Mouse (Mus musculus): Measurements from ENCODE around the gene Sema6d. TPM values are rescaled to one million over a fixed set of nuclear protein-coding genes. Genes with fewer than 3 reads are reported as not detected.

Sema6d gene
- polyA plus RNA-seq, 1 experiment from 2014 or later = 15.3 TPM

- no peak for ATAC-seq (ENCODE audit: insufficient number of reproducible peaks, low FRiP score, low TSS enrichment, low read depth)
- no peaks in the 10 kb centered on the region; the same call in 1 of the 2 replicates for H3K4me1 ChIP-seq
Measured at GRCm38 (mm10) chr2:124176265-124176664, 86.5 kb downstream of the Sema6d start.

GRCm38 (mm10) chr2:124176711-124177169 is 87.0 kb downstream of the Sema6d start:
- Histone ChIP-seq H3K4me3 (replicated peaks) (no peak overlapping the region), H3K27me3 (no peaks in the 10 kb centered on the region), H3K9me3 (replicated peaks) (no peaks in the 10 kb centered on the region), H3K36me3 (no peaks in the 10 kb centered on the region), H3K4me2 (replicated peaks) (no peak overlapping the region), H3K4me1 (no peaks in the 10 kb centered on the region; the same call in 1 of the 2 replicates), H3K27ac (replicated peaks) (no peak overlapping the region), H3K9ac (no peak overlapping the region)
- 56% methylated on average over 4 of the region's 4 CpGs for WGBS
- ATAC-seq (ENCODE audit: insufficient number of reproducible peaks, low FRiP score, low TSS enrichment, low read depth) = no peak

More at GRCm38 (mm10) chr2:124176265-124176664, 86.5 kb downstream of the Sema6d start:
- 24% methylated on average over 1 of the region's 1 CpGs for WGBS
- Histone ChIP-seq H3K9me3 (replicated peaks) (no peaks in the 10 kb centered on the region), H3K4me3 (replicated peaks) (no peak overlapping the region), H3K4me2 (replicated peaks) (no peak overlapping the region), H3K27ac (replicated peaks) (no peak overlapping the region), H3K9ac (no peak overlapping the region), H3K36me3 (no peaks in the 10 kb centered on the region), H3K27me3 (no peaks in the 10 kb centered on the region)

GRCm38 (mm10) chr2:124189271-124189670 is 99.5 kb downstream of the Sema6d start:
- 67% methylated on average over 2 of the region's 2 CpGs for WGBS
- H3K27ac ChIP-seq (replicated peaks) = no peak overlapping the region
- no peak overlapping the region for H3K9ac ChIP-seq
- H3K36me3 ChIP-seq = no peaks in the 10 kb centered on the region
- H3K9me3 ChIP-seq (replicated peaks) = no peaks in the 10 kb centered on the region
- H3K4me3 ChIP-seq (replicated peaks) = no peak overlapping the region
- no peak overlapping the region for H3K4me2 ChIP-seq (replicated peaks)
- no peak for ATAC-seq (ENCODE audit: insufficient number of reproducible peaks, low FRiP score, low TSS enrichment, low read depth)
- H3K27me3 ChIP-seq = no peaks in the 10 kb centered on the region
- no peaks in the 10 kb centered on the region for H3K4me1 ChIP-seq

GRCm38 (mm10) chr2:124194041-124194440 is 104.3 kb downstream of the Sema6d start:
- H3K27ac ChIP-seq (replicated peaks) = no peak overlapping the region
- no peaks in the 10 kb centered on the region for H3K27me3 ChIP-seq
- H3K4me1 ChIP-seq = no peaks in the 10 kb centered on the region
- no peak overlapping the region for H3K4me2 ChIP-seq (replicated peaks)
- 80% methylated on average over 5 of the region's 5 CpGs for WGBS
- no peak overlapping the region for H3K9ac ChIP-seq
- no peaks in the 10 kb centered on the region for H3K36me3 ChIP-seq
- no peak overlapping the region for H3K4me3 ChIP-seq (replicated peaks)
- ATAC-seq (ENCODE audit: insufficient number of reproducible peaks, low FRiP score, low TSS enrichment, low read depth) = no peak
- H3K9me3 ChIP-seq (replicated peaks) = no peaks in the 10 kb centered on the region

GRCm38 (mm10) chr2:124201493-124201892 is 111.7 kb downstream of the Sema6d start:
- H3K4me2 ChIP-seq (replicated peaks) = no peak overlapping the region
- no peak for ATAC-seq (ENCODE audit: insufficient number of reproducible peaks, low FRiP score, low TSS enrichment, low read depth)
- H3K9me3 ChIP-seq (replicated peaks) = no peaks in the 10 kb centered on the region
- no peaks in the 10 kb centered on the region for H3K27me3 ChIP-seq
- H3K4me3 ChIP-seq (replicated peaks) = no peak overlapping the region
- H3K9ac ChIP-seq = no peak overlapping the region
- no peak overlapping the region for H3K27ac ChIP-seq (replicated peaks)
- H3K36me3 ChIP-seq = no peaks in the 10 kb centered on the region
- 0 out of 2 replicates have a peak, but pooled peaks cover 5% of the 10 kb centered on the region for H3K4me1 ChIP-seq
- 86% methylated on average over 5 of the region's 5 CpGs for WGBS

GRCm38 (mm10) chr2:124202475-124202990 is 112.8 kb downstream of the Sema6d start:
- Histone ChIP-seq H3K9me3 (replicated peaks) (no peaks in the 10 kb centered on the region), H3K27ac (replicated peaks) (no peak overlapping the region), H3K4me2 (replicated peaks) (no peak overlapping the region), H3K27me3 (no peaks in the 10 kb centered on the region), H3K4me1 (0 out of 2 replicates have a peak, but pooled peaks cover 5% of the 10 kb centered on the region), H3K9ac (no peak overlapping the region), H3K36me3 (no peaks in the 10 kb centered on the region), H3K4me3 (replicated peaks) (no peak overlapping the region)
- ATAC-seq (ENCODE audit: insufficient number of reproducible peaks, low FRiP score, low TSS enrichment, low read depth) = no peak
- 35% methylated on average over 4 of the region's 4 CpGs for WGBS

GRCm38 (mm10) chr2:124205811-124206210 is 116.0 kb downstream of the Sema6d start:
- no peak overlapping the region for H3K4me3 ChIP-seq (replicated peaks)
- H3K27me3 ChIP-seq = no peaks in the 10 kb centered on the region
- no peak overlapping the region for H3K27ac ChIP-seq (replicated peaks)
- H3K36me3 ChIP-seq = no peaks in the 10 kb centered on the region
- no peak for ATAC-seq (ENCODE audit: insufficient number of reproducible peaks, low FRiP score, low TSS enrichment, low read depth)
- no peak overlapping the region for H3K9ac ChIP-seq
- no peak overlapping the region for H3K4me2 ChIP-seq (replicated peaks)
- no peaks in the 10 kb centered on the region for H3K9me3 ChIP-seq (replicated peaks)
- WGBS = 69% methylated on average over 5 of the region's 5 CpGs
- H3K4me1 ChIP-seq = 0 out of 2 replicates have a peak, but pooled peaks cover 5% of the 10 kb centered on the region

GRCm38 (mm10) chr2:124208251-124208650 is 118.5 kb downstream of the Sema6d start:
- ATAC-seq (ENCODE audit: insufficient number of reproducible peaks, low FRiP score, low TSS enrichment, low read depth) = no peak
- 46% methylated on average over 2 of the region's 2 CpGs for WGBS
- no peaks in the 10 kb centered on the region for H3K4me1 ChIP-seq
- H3K27ac ChIP-seq (replicated peaks) = no peak overlapping the region
- no peak overlapping the region for H3K4me3 ChIP-seq (replicated peaks)
- no peaks in the 10 kb centered on the region for H3K9me3 ChIP-seq (replicated peaks)
- no peak overlapping the region for H3K4me2 ChIP-seq (replicated peaks)
- no peak overlapping the region for H3K9ac ChIP-seq
- no peaks in the 10 kb centered on the region for H3K36me3 ChIP-seq
- no peaks in the 10 kb centered on the region for H3K27me3 ChIP-seq

- H3K4me3 ChIP-seq (replicated peaks) = no peak overlapping the region
- H3K27ac ChIP-seq (replicated peaks) = no peak overlapping the region
- no peak overlapping the region for H3K4me2 ChIP-seq (replicated peaks)
- 80% methylated on average over 7 of the region's 7 CpGs for WGBS
- H3K9me3 ChIP-seq (replicated peaks) = no peaks in the 10 kb centered on the region
- no peaks in the 10 kb centered on the region for H3K36me3 ChIP-seq
- no peak for ATAC-seq (ENCODE audit: insufficient number of reproducible peaks, low FRiP score, low TSS enrichment, low read depth)
- no peak overlapping the region for H3K9ac ChIP-seq
- no peaks in the 10 kb centered on the region for H3K27me3 ChIP-seq
- no peaks in the 10 kb centered on the region for H3K4me1 ChIP-seq
Measured at GRCm38 (mm10) chr2:124223559-124223958, 133.8 kb downstream of the Sema6d start.

- no peaks in the 10 kb centered on the region for H3K36me3 ChIP-seq
- WGBS = 50% methylated on average over 2 of the region's 2 CpGs
Measured at GRCm38 (mm10) chr2:124224328-124224727, 134.6 kb downstream of the Sema6d start.

GRCm38 (mm10) chr2:124234636-124235221 is 145.0 kb downstream of the Sema6d start:
- no peak for ATAC-seq (ENCODE audit: insufficient number of reproducible peaks, low FRiP score, low TSS enrichment, low read depth)
- no peaks in the 10 kb centered on the region for H3K9me3 ChIP-seq (replicated peaks)
- WGBS = 75% methylated on average over 9 of the region's 9 CpGs
- no peak overlapping the region for H3K4me3 ChIP-seq (replicated peaks)
- no peak overlapping the region for H3K9ac ChIP-seq
- no peak overlapping the region for H3K27ac ChIP-seq (replicated peaks)
- no peak overlapping the region for H3K4me2 ChIP-seq (replicated peaks)
- no peaks in the 10 kb centered on the region for H3K36me3 ChIP-seq
- H3K4me1 ChIP-seq = no peaks in the 10 kb centered on the region
- H3K27me3 ChIP-seq = no peaks in the 10 kb centered on the region

More at GRCm38 (mm10) chr2:124224328-124224727, 134.6 kb downstream of the Sema6d start:
- H3K4me2 ChIP-seq (replicated peaks) = no peak overlapping the region
- no peaks in the 10 kb centered on the region for H3K27me3 ChIP-seq
- no peak overlapping the region for H3K27ac ChIP-seq (replicated peaks)
- ATAC-seq (ENCODE audit: insufficient number of reproducible peaks, low FRiP score, low TSS enrichment, low read depth) = no peak
- H3K9ac ChIP-seq = no peak overlapping the region
- no peaks in the 10 kb centered on the region for H3K4me1 ChIP-seq
- no peak overlapping the region for H3K4me3 ChIP-seq (replicated peaks)
- no peaks in the 10 kb centered on the region for H3K9me3 ChIP-seq (replicated peaks)

Measured in embryonic facial prominence, embryonic 15.5 days (tissue).